Mouse (Mus musculus) lung, embryonic 14.5 days (tissue): ENCODE measurements around the gene Rreb1. TPM values are rescaled to one million over a fixed set of nuclear protein-coding genes. Genes with fewer than 3 reads are reported as not detected.

Source experiments
- ATAC-seq: fragments of 200-750 bp; cut with Nextera tagmentation; 2 replicates; pipeline ENCODE4 v1.8.0; 2017; ENCODE audit warnings: mild to moderate bottlenecking, moderate TSS enrichment, moderate library complexity; ENCODE audit not compliant: insufficient read depth
- DNase-seq: peaks from one replicate; pipeline ENCODE4 v3.0.0-alpha.2; 2015
- H3K27ac ChIP-seq: fragments of 300-500 bp; sonication (generic); 2 replicates; pipeline ENCODE4 v1.5.1; 2014; ENCODE audit warnings: low read depth, mild to moderate bottlenecking, moderate library complexity
- H3K27me3 ChIP-seq: fragments of 300-500 bp; sonication (generic); 2 replicates; pipeline ENCODE4 v1.6.1; 2014; ENCODE audit warnings: low read length, control low read depth; ENCODE audit not compliant: insufficient read depth
- H3K36me3 ChIP-seq: fragments of 300-500 bp; sonication (generic); 2 replicates; pipeline ENCODE4 v1.6.1; 2014; ENCODE audit warnings: control low read depth; ENCODE audit not compliant: insufficient read depth
- H3K4me1 ChIP-seq: fragments of 300-500 bp; sonication (generic); 2 replicates; pipeline ENCODE4 v1.6.1; 2014; ENCODE audit warnings: antibody characterized with exemption, control low read depth; ENCODE audit not compliant: insufficient read depth
- H3K4me2 ChIP-seq: fragments of 300-500 bp; sonication (generic); 2 replicates; pipeline ENCODE4 v1.6.1; 2014; ENCODE audit warnings: mild to moderate bottlenecking
- H3K4me3 ChIP-seq: fragments of 300-500 bp; sonication (generic); 2 replicates; pipeline ENCODE4 v1.5.1; 2014; ENCODE audit warnings: low read depth, low read length
- H3K9ac ChIP-seq: fragments of 300-500 bp; sonication (generic); 2 replicates; pipeline ENCODE4 v1.6.1; 2014
- H3K9me3 ChIP-seq: fragments of 300-500 bp; sonication (generic); 2 replicates; pipeline ENCODE4 v1.6.1; 2016; ENCODE audit warnings: low read depth, low read length, control low read depth
- CTCF ChIP-seq: IDR thresholded peaks from 2 replicates; pipeline ENCODE4 v1.5.1; 2016; ENCODE audit warnings: antibody characterized with exemption, low read depth
- WGBS: fragments of 180-500 bp; shearing (Covaris S2); extraction: QIAGEN DNeasy Blood & Tissue Kit; methylation state at CpG from one replicate; pipeline ENCODE4 v1.1.7; 2014; 5-methylcytosine and 5-hydroxymethylcytosine counted together
- polyA plus RNA-seq: library from polyadenylated mRNA; unstranded; fragments of >200 nt; fragmentation: Nextera tagmentation; extraction: Ambion mirVana; gene quantifications from 2 replicates; pipeline ENCODE4 v1.2.1, GENCODE M21; 2014

Rreb1 gene
- polyA plus RNA-seq, 1 experiment from 2014 or later: 22.5 TPM

DNA sequence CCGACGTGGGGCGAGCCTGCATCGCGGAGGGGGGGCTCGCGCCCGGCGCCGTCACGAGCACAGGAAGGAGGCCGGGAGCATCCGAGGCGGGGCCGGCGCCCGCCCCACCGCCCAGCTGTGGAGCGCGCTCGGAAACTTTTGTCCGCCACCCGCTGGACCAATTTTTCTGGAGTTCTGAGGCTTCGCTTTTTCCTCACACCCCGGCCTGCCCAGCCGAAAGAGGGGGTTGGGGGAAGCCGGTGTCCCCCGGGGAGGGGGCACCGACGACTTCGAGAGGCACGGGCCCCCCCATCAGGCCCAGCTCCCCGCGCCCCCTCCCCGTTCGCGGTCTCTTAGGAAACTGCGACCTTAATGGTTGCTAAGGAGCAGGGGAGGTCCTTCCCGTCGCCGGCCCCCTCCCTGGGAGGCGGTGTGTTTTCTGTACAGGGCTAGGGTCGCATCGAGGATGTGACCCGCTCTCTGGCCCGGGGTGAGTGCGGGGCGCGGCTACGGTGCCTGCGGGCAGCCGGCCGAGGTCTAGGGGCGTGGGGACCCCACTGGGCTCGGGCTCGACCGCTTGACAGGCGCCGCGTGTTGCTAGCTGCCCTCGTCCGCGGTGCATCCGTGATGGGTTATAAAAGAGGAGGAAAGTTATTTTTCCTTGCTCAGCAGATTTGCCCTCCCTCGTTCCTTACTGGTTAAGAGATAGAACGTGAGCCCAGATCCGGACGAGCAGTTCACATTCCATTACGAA lies 49.2 kb downstream of the Rreb1 start:
- WGBS: under 1% methylated on average over 69 of the region's 69 CpGs
- Histone ChIP-seq H3K27ac (peak overlapping the region; percentile 95), H3K4me2 (peak overlapping the region; percentile 99), H3K9me3 (no peaks in the 10 kb centered on the region), H3K36me3 (no peaks in the 10 kb centered on the region), H3K4me3 (peak overlapping the region; percentile 84), H3K9ac (peak overlapping the region; percentile 86), H3K4me1 (peaks cover 19% of the 10 kb centered on the region), H3K27me3 (no peaks in the 10 kb centered on the region)
- peak; percentile 33 for TF ChIP-seq CTCF
- DNase-seq: peak; percentile 82
- ATAC-seq: peak; percentile 72

DNA sequence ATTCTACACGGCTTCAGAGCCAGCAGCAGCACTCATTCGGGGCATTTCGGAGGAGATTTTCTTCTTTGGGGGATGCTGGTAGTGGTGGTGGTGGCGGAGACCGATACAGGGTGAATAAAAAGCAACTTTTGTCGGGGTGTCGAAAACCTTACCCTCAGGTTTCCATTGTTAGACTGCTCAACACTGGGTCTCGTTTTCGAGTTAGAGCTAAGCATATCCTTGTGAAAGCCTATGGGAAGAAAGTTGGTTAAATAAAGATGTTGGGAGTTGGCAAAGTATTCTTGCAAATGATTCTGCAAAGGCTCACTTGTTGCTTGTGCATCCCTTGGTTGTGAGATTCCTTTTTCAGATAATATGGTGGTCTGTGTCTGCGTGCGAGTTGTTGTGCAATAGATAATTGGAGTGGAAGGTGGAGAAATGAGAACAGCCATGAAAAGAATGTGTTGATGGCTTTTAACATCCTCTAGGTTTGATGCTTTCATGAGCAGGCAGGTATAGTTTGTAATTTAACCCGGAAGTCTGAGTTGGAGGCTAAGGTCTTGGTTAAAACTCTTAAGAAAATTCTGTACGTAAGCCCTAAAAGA lies 49.9 kb downstream of the Rreb1 start:
- H3K4me3 ChIP-seq: peak overlapping the region; percentile 84
- H3K9ac ChIP-seq: peak overlapping the region; percentile 86
- peaks cover 25% of the 10 kb centered on the region for H3K4me1 ChIP-seq

DNA sequence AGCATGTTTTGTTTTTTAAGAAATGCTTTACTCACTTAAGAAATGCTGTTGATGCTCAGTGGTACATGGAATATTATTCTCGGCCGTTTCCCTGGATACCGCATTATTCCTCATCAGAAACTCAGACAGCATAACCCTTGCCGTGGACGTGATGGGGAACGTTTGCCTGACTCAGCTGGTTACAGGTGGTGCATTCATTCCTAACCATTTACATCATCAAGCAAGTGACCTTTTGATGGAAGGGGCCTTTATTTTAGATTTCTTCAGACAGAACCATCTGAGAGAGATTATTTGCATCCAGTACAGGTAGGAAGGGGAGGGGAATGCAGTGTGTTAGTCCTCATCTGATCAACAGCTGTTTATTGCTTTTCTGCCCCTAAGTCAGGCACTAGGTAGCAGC lies 50.7 kb downstream of the Rreb1 start:
- Histone ChIP-seq H3K9ac (no peak overlapping the region), H3K4me3 (no peak overlapping the region), H3K9me3 (no peaks in the 10 kb centered on the region), H3K27me3 (no peaks in the 10 kb centered on the region), H3K4me1 (peaks cover 27% of the 10 kb centered on the region), H3K27ac (no peak overlapping the region), H3K36me3 (no peaks in the 10 kb centered on the region), H3K4me2 (peak overlapping the region; percentile 99)
- ATAC-seq: no peak
- no peak for TF ChIP-seq CTCF
- WGBS: 39% methylated on average over 6 of the region's 6 CpGs
- no peak for DNase-seq

More for the DNA sequence above, 49.9 kb downstream of the Rreb1 start:
- Histone ChIP-seq H3K27ac (peak overlapping the region; percentile 95), H3K27me3 (no peaks in the 10 kb centered on the region), H3K4me2 (peak overlapping the region; percentile 99), H3K36me3 (no peaks in the 10 kb centered on the region), H3K9me3 (no peaks in the 10 kb centered on the region)
- DNase-seq (no peak), ATAC-seq (no peak)
- 11% methylated on average over 13 of the region's 13 CpGs for WGBS
- TF ChIP-seq CTCF: no peak

GRCm38 (mm10) chr13:37830256-37830655 lies 52.1 kb downstream of the Rreb1 start:
- H3K9ac ChIP-seq: no peak overlapping the region
- H3K4me1 ChIP-seq: peaks cover 24% of the 10 kb centered on the region

DNA sequence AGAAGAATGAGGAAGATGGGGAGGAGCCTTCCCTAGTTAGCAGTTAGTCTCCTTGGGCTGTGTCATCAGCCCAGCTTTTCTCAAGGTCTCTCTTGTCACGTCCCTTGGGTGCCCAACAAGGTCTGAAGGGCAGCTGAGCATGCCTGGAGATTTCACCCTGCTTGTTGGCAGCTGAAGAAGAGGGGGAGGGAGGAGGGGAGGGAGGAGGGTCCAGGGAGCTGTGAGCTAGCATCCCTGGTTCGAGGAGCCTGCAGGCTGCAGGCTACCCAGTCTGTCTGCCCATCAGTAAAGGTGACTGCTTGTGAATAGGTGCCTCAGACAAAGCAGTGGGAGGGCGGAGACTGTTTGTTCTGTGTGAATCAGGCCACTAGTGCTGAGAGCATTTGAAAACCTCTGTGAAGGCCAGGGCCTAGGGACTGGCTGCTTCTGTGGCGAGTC lies 52.7 kb downstream of the Rreb1 start:
- Histone ChIP-seq H3K4me2 (no peak overlapping the region), H3K4me1 (peaks cover 24% of the 10 kb centered on the region), H3K27me3 (no peaks in the 10 kb centered on the region), H3K27ac (peak overlapping the region; percentile 26; the same call in 1 of the 2 replicates), H3K4me3 (no peak overlapping the region), H3K9ac (no peak overlapping the region), H3K9me3 (no peaks in the 10 kb centered on the region), H3K36me3 (no peaks in the 10 kb centered on the region)
- ATAC-seq: no peak
- peak; percentile 41 for DNase-seq
- TF ChIP-seq CTCF: no peak
- 31% methylated on average over 4 of the region's 4 CpGs for WGBS

More at GRCm38 (mm10) chr13:37830256-37830655, 52.1 kb downstream of the Rreb1 start:
- H3K27me3 ChIP-seq: no peaks in the 10 kb centered on the region
- DNase-seq: no peak
- no peak for ATAC-seq
- H3K36me3 ChIP-seq: no peaks in the 10 kb centered on the region
- H3K4me3 ChIP-seq: no peak overlapping the region
- no peak for TF ChIP-seq CTCF
- no peak overlapping the region for H3K4me2 ChIP-seq
- H3K9me3 ChIP-seq: no peaks in the 10 kb centered on the region
- H3K27ac ChIP-seq: no peak overlapping the region
- 71% methylated on average over 2 of the region's 2 CpGs for WGBS

GRCm38 (mm10) chr13:37832481-37832880 lies 54.3 kb downstream of the Rreb1 start:
- no peaks in the 10 kb centered on the region for H3K36me3 ChIP-seq
- no peak overlapping the region for H3K4me3 ChIP-seq
- no peaks in the 10 kb centered on the region for H3K27me3 ChIP-seq
- no peak overlapping the region for H3K4me2 ChIP-seq
- H3K27ac ChIP-seq: no peak overlapping the region
- ATAC-seq: no peak
- no peak overlapping the region for H3K9ac ChIP-seq
- 42% methylated on average over 5 of the region's 5 CpGs for WGBS
- no peak for TF ChIP-seq CTCF
- no peak for DNase-seq
- H3K9me3 ChIP-seq: no peaks in the 10 kb centered on the region
- H3K4me1 ChIP-seq: peaks cover 24% of the 10 kb centered on the region

DNA sequence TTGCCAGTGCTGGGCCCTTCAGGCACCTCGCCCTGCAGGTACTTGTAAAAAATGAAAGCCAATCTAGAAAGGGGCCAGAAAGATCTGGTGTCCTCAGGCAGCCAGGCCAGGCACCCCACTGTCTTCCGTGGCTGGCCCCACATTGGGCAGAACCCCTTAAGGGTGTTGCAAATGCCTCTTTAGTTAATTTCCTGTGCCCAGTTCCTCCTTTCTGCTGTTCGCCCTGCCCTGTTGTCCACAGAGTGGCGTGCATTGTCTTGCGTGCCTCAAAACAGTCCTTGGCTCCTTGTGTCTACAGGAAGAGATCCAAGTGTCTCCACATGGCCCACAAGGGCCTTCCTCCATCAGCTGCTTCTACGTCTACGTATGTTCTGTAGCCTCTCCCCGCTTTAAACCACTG lies 55.3 kb downstream of the Rreb1 start:
- no peak for DNase-seq

More for the DNA sequence above, 55.3 kb downstream of the Rreb1 start:
- Histone ChIP-seq H3K27me3 (no peaks in the 10 kb centered on the region), H3K4me2 (no peak overlapping the region), H3K36me3 (no peaks in the 10 kb centered on the region), H3K4me3 (no peak overlapping the region), H3K27ac (no peak overlapping the region), H3K9me3 (no peaks in the 10 kb centered on the region), H3K9ac (no peak overlapping the region; the same call in 1 of the 2 replicates), H3K4me1 (peaks cover 24% of the 10 kb centered on the region)
- WGBS: 81% methylated on average over 8 of the region's 8 CpGs
- no peak for ATAC-seq
- TF ChIP-seq CTCF: no peak
